Mouse (Mus musculus) kidney, adult 2 months (tissue): ENCODE measurements around the gene Edn3. TPM values are rescaled to one million over a fixed set of nuclear protein-coding genes. Genes with fewer than 3 reads are reported as not detected.

Source experiments
- DNase-seq: peaks from one replicate; pipeline ENCODE4 v3.0.0; 2021
- H3K27ac ChIP-seq: fragments of 200-500 bp; 2 replicates; pipeline ENCODE4 v1.5.1; 2012; ENCODE audit warnings: low read depth, low read length, control low read depth, inconsistent platforms; ENCODE audit not compliant: insufficient read depth
- H3K27me3 ChIP-seq: fragments of 200-500 bp; replicated peaks from 2 replicates; pipeline ENCODE4 v1.6.1; 2012; ENCODE audit warnings: mild to moderate bottlenecking, moderate library complexity, low read length, inconsistent platforms; ENCODE audit not compliant: control insufficient read depth, insufficient read depth
- H3K36me3 ChIP-seq: fragments of 200-500 bp; 2 replicates; pipeline ENCODE4 v1.6.1; 2012; ENCODE audit warnings: mild to moderate bottlenecking, moderate library complexity, low read length, inconsistent platforms; ENCODE audit not compliant: control insufficient read depth, insufficient read depth
- H3K4me1 ChIP-seq: fragments of 200-500 bp; 2 replicates; pipeline ENCODE4 v1.6.1; 2011; ENCODE audit warnings: low read length; ENCODE audit not compliant: control insufficient read depth, insufficient read depth
- H3K4me3 ChIP-seq: fragments of 200-500 bp; 2 replicates; pipeline ENCODE4 v1.5.1; 2011; ENCODE audit warnings: mild to moderate bottlenecking, low read depth, low read length, control low read depth; ENCODE audit not compliant: insufficient read depth
- CTCF ChIP-seq: fragments of 200-500 bp; conservative IDR thresholded peaks from 2 replicates; pipeline ENCODE4 v1.5.1; 2011; ENCODE audit warnings: low read depth, mild to moderate bottlenecking, control low read depth, low read length, moderate library complexity, mixed read lengths; ENCODE audit not compliant: insufficient read depth, insufficient read length
- POLR2A ChIP-seq: fragments of 200-500 bp; IDR thresholded peaks from one replicate; pipeline ENCODE4 v1.6.1; 2011; ENCODE audit warnings: low read depth, low read length, control low read depth
- WGBS: fragments of 180-500 bp; shearing (Covaris S2); methylation state at CpG from one replicate; pipeline ENCODE4 v1.1.7; 2018; 5-methylcytosine and 5-hydroxymethylcytosine counted together
- polyA plus RNA-seq: library from polyadenylated mRNA; depleted of rRNA; stranded (reverse); fragments of >200 nt; gene quantifications from 2 replicates; pipeline ENCODE4 v1.2.3, GENCODE M21; 2012

The Edn3 gene
- polyA plus RNA-seq, 1 experiment, result 3.7 TPM

GRCm38 (mm10) chr2:174768891-174769528, 8.6 kb downstream of the Edn3 start:
- Histone ChIP-seq H3K27ac (no peak overlapping the region; the same call in 1 of the 2 replicates), H3K4me1 (no peaks in the 10 kb centered on the region), H3K36me3 (no peaks in the 10 kb centered on the region), H3K4me3 (no peak overlapping the region), H3K27me3 (no peaks in the 10 kb centered on the region)
- TF ChIP-seq CTCF (no peak), POLR2A (no peak)
- no peak for DNase-seq
- 61% methylated on average over 7 of the region's 7 CpGs for WGBS

- TF ChIP-seq CTCF (no peak), POLR2A (no peak)
- H3K4me3 ChIP-seq, result no peak overlapping the region
- H3K27ac ChIP-seq, result no peak overlapping the region
- WGBS, result 68% methylated on average over 10 of the region's 10 CpGs
- no peaks in the 10 kb centered on the region for H3K27me3 ChIP-seq
- no peak for DNase-seq
- no peaks in the 10 kb centered on the region for H3K4me1 ChIP-seq
- H3K36me3 ChIP-seq, result no peaks in the 10 kb centered on the region
Observed at GRCm38 (mm10) chr2:174774177-174775111, 14.0 kb downstream of the Edn3 start.

- H3K27ac ChIP-seq, result no peak overlapping the region
- no peaks in the 10 kb centered on the region for H3K27me3 ChIP-seq
- DNase-seq, result no peak
- WGBS, result 84% methylated on average over 4 of the region's 4 CpGs
- no peak overlapping the region for H3K4me3 ChIP-seq
- TF ChIP-seq POLR2A (no peak), CTCF (no peak)
- H3K4me1 ChIP-seq, result no peaks in the 10 kb centered on the region
- H3K36me3 ChIP-seq, result no peaks in the 10 kb centered on the region
Observed at GRCm38 (mm10) chr2:174782016-174782415, 21.6 kb downstream of the Edn3 start.

- Histone ChIP-seq H3K27ac (no peak overlapping the region), H3K4me3 (no peak overlapping the region), H3K4me1 (no peaks in the 10 kb centered on the region), H3K36me3 (no peaks in the 10 kb centered on the region), H3K27me3 (no peaks in the 10 kb centered on the region)
- DNase-seq, result no peak
- WGBS, result 66% methylated on average over 5 of the region's 5 CpGs
- TF ChIP-seq CTCF, result no peak
- no peak for TF ChIP-seq POLR2A
Observed at GRCm38 (mm10) chr2:174782880-174783279, 22.5 kb downstream of the Edn3 start.

GRCm38 (mm10) chr2:174788830-174789229, 28.4 kb downstream of the Edn3 start:
- DNase-seq, result no peak
- 0 out of 2 replicates have a peak, but pooled peaks cover 1% of the 10 kb centered on the region for H3K27me3 ChIP-seq
- no peaks in the 10 kb centered on the region for H3K36me3 ChIP-seq
- H3K4me3 ChIP-seq, result no peak overlapping the region
- H3K4me1 ChIP-seq, result no peaks in the 10 kb centered on the region; the same call in 1 of the 2 replicates
- TF ChIP-seq POLR2A (no peak), CTCF (no peak)
- H3K27ac ChIP-seq, result no peak overlapping the region

GRCm38 (mm10) chr2:174792436-174793125, 32.2 kb downstream of the Edn3 start:
- Histone ChIP-seq H3K27me3 (0 out of 2 replicates have a peak, but pooled peaks cover 1% of the 10 kb centered on the region), H3K4me3 (no peak overlapping the region), H3K27ac (no peak overlapping the region), H3K4me1 (no peaks in the 10 kb centered on the region; the same call in 1 of the 2 replicates), H3K36me3 (no peaks in the 10 kb centered on the region)
- no peak for DNase-seq
- TF ChIP-seq POLR2A (no peak), CTCF (no peak)
- WGBS, result 64% methylated on average over 8 of the region's 8 CpGs
